Mouse (Mus musculus): ENCODE results near the gene Lhfpl4.

Gene Lhfpl4

DNA sequence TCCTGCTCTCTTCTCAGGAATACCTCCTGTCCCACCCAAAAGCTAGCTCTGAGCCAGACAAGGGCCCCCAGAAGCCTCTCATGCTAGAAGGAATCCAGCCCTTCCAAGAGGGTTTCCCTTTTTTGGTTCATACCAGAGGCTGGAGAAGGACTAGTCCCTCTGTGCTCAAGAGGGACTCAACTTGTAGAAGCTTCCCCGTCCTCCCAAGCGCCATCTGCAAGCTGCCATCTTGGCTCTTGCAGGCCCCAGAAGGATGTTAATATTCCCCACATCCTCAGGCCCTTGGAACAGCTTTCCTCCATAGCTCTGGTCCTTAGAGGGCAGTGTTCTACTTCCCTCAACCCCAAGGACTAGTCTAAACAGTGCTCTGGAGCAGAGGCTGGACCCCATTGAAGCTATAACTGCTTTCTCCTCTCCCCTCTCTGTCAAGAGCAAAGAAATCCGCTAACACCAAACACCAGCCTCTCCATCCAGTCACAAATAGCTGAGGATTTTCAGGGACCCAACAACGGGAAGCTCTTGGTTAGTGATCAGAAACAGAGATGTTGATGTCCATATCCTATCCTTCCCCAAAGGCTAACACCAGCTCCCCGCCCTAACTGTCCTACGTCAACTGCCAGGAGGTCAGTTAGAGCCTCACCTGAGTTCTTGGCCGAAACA, 26.7 kb downstream of the Lhfpl4 start:
- no peak for DNase-seq (ENCODE audit: low spot score in 2 of 2)

DNA sequence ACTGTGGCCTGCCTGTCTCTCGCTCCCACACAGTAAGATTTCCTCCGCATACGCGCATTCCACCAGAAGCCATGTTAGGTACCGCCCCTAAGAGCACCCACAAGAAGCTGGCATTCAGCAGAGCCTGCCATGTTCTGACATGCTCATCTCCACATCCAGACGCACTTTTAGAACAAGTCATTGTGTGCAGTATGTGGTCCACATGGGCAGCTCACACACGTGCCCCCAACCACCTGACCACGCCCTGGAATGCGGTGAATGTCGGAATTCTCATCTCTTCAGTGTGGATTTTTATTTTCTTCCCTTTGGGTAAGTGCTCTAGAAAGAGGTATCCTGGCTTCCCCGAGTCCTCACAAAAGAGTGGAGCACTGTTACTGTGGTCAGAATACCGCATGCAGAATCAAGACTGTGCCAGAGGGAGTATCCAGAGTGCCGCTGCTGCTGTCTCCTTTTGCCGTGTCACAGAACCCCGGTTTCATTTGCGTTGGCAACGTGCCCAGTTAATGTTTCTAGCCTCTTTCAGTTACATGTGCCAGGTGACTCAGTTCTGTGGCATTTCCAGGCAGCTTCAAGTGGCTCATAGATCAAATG, 28.4 kb downstream of the Lhfpl4 start:
- DNase-seq (ENCODE audit: low spot score in 2 of 2): peak; percentile 70 to 84

DNA sequence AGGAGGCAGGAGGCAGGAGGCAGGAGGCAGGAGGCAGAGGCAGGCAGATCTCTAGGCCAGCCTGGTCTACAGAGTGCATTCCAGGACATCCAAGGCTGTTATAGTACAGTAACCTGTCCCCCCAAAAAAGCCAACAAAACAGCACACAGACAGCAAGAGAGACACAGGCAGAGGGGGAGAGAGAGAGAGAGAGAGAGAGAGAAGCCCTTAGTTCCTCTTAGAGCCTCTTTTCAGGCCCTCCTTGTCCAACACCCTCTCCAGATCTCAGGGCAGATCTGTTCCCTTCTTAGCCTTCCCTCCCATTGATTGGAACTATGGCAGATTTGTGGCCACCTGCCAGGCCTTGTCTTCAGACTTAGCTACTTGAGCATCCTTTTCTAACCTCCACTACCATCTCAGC, 31.7 kb downstream of the Lhfpl4 start:
- DNase-seq (ENCODE audit: low spot score in 2 of 2): no peak

DNA sequence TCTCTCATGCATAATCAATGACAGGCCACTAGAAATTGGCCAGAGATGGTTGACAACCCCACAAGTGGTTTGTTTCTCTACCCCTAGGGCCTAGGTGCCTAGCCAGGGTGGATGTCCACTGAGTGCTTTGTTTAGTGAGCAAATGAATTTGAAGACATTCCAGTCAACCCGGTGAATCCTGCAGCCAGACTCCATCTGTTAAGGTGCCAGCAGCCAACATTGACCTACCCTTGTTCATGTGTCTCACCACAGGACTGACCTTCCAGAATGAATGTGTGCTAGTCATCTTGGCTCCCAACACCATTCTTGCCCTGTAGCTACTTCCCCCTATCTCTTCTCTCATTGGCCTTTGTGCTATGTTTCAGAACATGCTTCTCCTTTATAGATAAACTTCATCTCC, 33.2 kb downstream of the Lhfpl4 start:
- DNase-seq (ENCODE audit: low spot score in 2 of 2): no peak

DNA sequence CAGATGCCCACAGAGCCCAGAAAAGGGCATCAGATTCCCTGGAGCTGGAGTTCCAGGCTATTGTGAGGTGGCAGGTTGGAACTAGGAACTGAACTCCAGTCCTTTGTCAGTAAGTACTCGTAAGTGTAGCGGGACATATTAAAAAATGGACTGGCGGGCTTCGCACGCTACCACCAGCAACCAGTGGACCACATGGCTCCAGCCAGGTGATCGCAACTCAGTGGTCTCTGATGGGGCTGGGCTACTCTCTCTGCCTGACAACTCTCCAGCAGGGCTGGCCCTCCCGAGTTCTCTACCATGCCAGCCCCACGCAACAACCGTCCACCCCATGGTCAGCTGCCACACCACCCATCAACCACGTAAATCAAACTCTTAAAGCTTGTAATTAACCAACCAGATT, 35.1 kb downstream of the Lhfpl4 start:
- DNase-seq (ENCODE audit: low spot score in 2 of 2): no peak

DNA sequence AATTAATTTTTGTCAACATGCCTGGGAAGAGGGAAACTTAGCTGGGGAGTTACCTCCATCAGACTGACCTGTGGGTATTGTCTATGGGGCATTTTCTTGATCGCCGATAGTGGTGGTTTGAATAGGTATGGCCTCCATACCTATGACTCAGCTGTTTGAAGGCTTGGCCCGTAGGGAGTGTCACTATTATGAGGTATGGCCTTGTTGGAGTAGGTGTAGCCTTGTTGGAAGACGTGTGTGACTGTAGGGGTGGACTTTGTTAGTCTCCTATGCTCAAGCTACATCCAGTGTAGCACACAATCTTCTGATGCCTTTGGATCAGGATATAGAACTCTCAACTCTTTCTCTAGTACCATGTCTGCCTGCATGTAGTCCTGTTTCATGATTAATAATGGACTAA, 39.1 kb downstream of the Lhfpl4 start:
- DNase-seq (ENCODE audit: low spot score in 2 of 2): no peak

DNA sequence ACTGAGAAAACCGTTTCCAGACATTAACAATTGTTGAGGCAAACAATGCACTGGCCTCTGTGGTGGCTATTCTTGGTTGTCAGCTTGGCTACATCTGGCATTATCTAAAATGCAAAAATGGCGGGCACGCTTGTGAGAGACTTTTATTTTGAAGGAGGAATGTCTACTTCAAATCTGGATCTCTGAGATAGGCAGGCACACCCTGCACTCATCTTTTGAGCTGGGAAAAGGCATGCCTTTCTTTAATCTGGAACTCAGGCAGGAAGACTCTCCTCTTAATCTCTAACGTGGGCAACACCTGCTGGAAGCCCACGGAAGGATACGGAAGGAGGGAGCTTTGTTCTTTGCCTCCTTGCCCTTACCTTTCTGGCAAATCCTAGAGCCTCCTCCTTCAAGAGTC, 40.3 kb downstream of the Lhfpl4 start:
- no peak for DNase-seq (ENCODE audit: low spot score in 2 of 2)

DNA sequence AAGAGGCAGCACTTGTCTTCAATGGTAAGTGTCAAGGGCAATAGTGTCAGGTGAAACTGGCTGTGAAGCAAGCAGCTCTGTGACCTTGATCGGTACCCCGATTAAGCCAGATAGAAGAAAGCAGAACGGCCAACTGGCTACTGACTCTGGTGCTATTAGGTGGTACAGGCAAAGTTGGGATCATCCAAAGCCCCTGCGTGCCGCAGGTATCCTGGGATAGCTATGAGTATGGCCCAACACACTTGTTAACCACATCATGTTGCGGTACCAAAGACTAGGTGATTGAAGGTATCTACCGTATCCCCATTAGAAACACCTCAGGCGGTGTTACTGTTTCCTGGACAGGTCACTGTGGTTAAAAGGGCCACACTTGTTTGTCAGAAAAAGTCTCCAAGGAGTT, 41.1 kb downstream of the Lhfpl4 start:
- DNase-seq (ENCODE audit: low spot score in 2 of 2): no peak

DNA sequence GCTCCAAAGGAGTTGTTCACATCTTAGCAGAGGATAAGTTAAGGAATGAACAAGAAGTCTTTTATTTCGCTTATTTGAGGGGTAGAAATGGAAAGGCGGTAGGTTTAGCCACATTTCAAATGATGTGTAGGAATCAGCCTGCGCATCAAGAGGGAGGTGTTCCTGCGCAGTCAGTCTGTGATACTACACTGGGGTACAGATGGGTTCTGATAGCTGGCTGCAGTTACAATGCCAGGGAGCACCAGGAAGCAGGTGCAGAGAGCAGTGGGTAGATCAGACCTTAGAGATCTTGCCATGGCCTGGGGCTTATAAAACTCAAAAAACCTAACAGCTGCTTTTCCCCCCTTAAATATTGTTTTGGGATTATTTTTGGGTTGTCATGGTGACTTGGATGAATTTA, 49.9 kb downstream of the Lhfpl4 start:
- no peak for DNase-seq (ENCODE audit: low spot score in 2 of 2)

DNA sequence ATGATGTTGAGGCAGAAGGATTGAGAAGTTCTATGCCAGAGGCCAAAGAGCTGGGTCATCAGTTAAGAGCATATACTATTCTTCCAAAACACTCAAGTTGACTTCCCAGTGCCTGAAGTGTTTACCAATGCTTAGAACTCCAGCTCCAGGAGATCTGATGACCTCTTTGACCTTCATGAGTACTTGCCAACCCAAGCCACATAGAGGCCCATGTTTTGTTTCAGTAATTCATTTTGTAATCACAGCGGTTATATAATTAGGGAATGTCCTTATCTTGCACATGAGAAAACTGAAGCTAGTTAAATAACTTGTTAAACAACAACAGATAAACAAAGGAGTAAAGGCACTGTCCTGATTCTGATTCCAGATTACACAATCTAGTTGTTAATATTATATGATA, 50.4 kb downstream of the Lhfpl4 start:
- no peak for DNase-seq (ENCODE audit: low spot score in 2 of 2)

DNA sequence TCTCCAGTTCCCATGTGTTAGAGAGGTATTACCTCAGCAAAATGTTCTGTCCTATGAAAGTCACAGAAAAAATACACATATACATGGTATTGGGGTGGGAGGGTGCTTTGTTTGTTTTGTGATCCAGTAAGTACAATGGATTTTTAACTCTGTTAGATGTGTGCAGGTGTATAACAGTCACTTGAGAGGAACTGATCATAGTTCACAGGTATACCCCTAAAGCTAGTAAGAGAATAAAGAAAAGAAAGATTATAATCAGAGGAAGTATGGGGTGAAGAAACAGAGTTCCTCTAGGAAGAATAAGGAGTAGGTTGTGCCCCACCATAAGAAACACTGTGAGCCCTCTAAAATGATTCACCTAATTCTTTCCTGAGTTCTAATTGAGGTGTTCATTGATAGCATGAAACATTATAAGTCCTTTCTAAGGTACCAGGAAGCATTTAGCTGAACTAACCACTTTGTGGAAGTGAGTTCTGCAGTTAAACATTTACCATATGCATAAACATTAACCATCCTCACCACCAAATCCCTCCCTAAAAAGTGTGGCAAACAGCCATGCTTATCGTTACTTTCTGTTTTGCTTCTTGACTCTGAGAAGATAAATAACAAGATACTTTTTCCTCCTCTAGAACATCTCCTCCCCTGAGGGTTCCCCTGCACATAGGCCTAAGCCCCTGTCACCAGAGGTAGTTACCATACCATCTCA, 53.6 kb downstream of the Lhfpl4 start:
- no peak for DNase-seq (ENCODE audit: low spot score in 2 of 2)

DNA sequence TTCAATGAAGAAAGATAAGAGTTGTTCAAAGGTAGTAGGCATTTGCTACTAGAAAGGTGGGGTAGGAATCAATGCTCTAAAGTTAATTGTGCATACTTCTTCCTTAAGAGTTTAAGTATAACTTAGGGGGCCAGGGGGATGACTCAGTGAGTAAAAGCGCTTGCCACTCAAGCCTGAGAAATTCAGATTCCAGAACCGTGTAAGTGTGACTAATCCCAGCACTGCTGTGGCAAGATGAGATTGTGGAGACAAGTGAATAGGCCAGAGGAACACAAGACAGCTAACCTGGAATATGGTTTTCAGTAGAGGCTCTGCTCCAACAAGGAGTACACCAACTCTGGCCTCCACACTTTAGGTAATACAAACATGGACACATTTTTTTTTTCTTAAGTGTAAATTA, 61.8 kb downstream of the Lhfpl4 start:
- DNase-seq (ENCODE audit: low spot score in 2 of 2): no peak

DNA sequence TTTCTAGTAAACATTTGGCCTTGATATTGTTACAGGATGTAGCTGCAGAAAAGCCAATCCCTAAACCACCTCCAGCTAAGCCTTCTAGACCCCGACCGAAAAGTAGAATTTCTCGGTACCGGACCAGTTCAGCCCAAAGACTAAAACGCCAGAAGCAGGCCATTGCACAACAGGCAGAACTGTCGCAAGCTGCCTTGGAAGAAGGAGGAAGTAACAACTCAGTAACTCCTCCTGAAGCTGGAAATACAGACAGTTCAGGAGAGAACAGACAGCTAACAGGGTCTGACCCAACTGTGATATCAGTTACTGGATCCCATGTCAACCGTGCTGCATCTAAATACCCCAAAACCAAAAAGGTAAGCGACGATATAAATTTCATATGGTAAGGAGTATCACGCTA, 74.4 kb downstream of the Lhfpl4 start:
- DNase-seq (ENCODE audit: low spot score in 2 of 2): peak in 1 of 2 experiments; percentile 42
